Mouse (Mus musculus): ENCODE data around the gene Defb45.
A peak's percentile ranks its signal among the peaks of the same experiment; 100 is the strongest.

Gene Defb45

DNA sequence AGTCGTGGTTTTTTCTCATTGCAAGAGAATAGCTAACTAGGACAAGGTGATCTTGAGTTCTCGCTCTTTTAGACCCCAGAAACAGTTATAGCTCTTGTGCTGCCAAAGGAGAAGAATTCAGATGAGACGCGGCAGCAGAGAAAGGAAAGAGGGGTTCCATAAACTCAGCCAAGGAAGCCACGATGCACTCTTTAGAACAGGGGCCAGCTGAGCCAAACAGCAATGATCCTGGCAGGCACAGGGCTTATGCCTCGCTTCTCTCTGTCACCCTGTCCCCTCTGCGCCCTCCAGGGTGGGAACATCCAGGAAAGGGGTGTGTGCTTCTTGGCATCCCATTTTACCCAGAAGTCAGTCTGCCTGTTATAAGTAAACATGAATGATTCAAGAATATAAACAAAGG, at the start of gene Defb45:
Gene Defb45, minus strand, starts transcription at position 101 of the 400 bp plus-strand sequence.
- DNase-seq: no peak

GRCm38 (mm10) chr2:152639406-152640113, 40.4 kb upstream of the Defb45 start:
- DNase-seq: no peak

DNA sequence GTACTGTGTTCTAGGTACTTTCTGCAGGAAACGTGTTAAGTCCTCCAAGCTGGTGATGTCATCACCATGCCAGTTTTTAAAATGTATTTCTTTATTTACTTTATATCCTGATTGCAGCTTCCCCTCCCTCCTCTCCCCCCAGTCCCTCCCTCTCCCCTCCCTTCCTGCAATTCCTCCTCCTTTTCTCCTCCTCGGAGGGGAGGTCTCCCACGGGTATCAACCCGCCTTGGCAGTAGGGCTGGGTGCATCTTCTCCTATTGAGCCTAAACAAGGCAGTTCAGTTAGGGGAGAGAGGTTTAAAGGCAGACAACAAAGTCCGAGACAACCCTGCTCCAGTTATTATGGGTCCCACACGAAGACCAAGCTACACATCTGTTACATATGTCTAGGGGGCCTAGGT, 39.7 kb upstream of the Defb45 start:
- no peak for DNase-seq

DNA sequence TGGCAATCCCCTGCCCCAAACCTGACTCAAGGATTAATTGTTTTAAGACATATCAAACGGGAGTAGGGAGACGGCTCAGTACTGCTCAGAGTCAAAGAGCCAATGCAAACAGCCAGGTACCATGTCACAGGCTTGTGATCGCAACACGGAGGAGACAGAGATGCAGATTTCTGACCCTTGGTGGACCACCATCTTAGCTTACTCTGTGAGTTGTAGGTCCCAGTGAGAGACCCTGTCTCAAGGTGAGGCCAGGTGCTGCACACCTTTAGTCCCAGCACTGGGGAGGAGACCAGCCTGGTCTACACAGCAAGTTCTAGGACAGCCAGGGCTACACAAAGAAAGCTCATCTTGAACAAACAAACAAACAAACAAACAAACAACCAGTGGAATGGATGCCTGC, 38.2 kb upstream of the Defb45 start:
- no peak for DNase-seq

GRCm38 (mm10) chr2:152637006-152637322, 37.8 kb upstream of the Defb45 start:
- DNase-seq: no peak

DNA sequence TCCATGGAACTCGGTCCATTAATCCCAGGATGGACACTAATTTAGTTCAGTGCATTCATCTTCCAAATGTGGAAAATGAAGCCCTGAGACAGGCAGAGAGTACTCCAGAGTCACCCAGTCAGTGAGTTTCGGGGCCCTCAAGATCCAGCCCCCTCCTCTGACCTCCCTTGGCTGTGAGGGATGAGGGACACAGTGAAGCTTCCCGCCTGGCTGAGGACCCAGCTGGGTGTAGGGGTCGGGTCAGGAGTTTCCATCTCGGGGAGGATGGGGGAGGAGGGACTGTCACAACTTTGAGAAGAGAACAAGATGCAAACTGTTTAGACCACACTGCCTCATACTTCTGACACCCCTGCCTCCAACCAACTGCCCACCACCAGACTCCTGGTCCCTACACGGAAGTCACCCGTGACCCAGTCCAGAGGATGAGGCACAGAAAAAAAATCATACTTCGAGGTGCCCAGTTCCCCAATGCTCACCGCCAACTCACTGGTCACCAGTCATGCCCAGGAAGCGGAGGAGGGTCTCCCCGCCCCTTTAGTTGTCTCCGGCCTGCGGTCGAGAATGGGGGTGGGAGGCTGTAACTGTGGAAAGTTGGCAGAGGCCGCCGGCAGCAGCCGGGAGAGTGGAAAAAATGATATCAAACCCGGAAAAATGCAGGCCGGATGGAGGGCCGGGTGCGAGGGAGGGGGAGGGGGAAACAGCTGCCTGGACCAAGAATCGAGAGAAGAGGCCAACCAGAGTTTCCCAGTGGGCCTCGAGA, 37.2 kb upstream of the Defb45 start:
- DNase-seq: no peak

DNA sequence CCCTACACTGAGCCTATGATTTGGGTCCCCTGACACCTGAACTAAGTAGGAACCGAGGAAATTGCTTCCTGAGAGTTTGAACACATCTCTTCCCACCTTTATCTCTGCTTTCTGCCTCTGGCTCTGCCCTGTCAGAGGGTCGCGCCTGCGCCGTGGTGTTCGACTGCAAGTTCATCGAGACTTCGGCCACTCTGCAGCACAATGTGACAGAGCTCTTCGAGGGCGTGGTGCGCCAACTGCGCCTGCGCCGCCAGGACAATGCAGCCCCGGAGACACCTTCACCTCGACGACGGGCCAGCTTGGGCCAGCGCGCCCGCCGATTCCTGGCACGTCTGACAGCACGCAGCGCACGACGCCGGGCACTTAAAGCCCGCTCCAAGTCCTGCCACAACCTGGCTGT, 35.1 kb upstream of the Defb45 start:
- DNase-seq: no peak

DNA sequence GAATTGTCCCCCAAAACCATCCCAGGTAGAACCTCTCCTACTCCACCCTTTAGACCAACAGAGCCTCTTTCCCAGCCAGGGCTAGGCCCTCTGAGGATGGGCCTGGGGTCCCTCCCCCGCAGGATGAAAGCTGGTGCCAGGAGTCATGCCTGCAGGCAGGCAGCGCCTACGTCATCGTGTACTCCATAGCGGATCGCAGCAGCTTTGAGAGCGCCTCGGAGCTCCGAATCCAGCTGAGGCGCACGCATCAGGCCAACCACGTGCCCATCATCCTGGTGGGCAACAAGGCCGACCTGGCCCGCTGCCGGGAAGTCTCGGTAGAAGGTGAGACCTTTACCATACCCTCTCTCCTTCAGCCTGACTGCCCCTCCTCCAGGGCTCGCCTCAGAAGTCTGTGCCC, 34.1 kb upstream of the Defb45 start:
- no peak for DNase-seq

DNA sequence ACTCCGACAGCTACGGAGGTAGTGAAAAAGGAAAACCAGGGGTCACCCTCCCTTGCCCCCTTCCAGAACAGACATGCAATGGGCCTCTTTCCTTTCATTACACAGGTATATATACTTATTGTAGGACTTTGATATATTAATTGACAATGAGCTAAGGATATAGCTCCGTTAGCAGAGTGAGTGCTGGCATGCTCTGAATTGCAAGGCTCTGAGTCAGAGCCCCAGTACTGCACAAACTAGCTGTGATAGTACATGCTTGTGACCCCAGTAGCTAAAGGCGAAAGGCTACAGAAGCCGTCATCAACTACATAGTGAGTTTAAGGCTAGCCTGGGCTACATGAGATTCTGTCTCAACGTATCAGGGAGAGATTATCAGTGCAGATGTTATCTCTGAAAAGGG, 30.7 kb upstream of the Defb45 start:
- no peak for DNase-seq

- no peak for DNase-seq
Observed at GRCm38 (mm10) chr2:152629239-152629638, 30.0 kb upstream of the Defb45 start.

DNA sequence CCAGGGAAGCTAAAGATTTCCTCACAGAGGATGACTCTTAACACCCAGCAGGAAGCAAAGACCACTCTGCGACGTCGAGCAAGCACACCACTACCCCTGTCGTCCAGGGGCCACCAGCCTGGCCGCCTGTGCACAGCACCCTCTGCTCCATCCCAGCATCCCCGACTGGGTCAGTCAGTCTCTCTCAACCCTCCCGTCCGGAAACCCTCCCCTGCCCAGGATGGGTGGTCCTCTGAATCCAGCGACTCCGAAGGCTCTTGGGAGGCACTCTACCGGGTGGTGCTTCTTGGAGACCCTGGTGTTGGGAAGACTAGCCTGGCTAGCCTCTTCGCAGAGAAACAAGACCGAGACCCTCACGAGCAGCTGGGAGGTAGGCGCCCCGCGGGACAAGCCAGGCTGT, 28.9 kb upstream of the Defb45 start:
- DNase-seq: no peak

DNA sequence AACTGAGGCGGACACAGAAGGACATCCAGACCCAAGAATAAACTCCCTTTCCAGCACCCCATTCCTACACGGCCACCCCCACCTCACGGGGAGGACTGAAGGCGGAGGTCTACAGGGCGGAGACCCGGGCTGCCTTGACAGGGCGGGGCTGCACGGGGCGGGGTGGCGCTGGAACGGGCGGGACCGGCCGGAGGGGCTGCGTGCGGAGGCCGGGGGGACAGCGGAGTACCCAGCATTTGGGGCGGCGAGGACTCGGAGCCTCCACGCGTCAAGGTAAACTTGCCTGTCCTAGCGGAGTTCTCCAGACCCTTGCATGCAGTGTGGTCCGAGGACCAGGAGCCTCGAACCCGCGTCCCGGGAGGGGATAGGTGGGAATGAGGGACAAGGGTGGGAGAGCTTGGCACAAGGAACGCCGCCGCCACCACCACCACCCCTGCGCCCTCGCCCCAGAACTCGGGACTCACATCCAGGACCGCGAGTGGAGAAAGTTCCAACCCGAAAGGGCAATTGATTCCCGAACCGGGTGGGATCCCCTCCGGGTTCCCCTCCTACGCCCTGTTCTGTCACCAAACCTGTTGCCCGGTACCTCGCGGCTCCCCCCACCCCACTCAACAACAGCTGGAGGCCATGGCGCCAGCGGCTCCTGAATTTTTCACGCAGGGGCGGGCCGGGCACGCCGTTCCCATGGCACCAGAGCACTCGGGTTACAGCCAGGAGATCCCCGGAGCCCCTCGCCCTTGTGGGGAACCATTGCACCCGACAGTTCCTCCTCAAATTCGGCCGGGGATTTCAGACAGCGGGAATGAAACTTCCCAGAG, 27.8 kb upstream of the Defb45 start, which contains the start of gene Rem1:
Gene Rem1, plus strand, starts transcription at position 178 of the 818 bp plus-strand sequence.
- DNase-seq: no peak

- DNase-seq: no peak
Observed at GRCm38 (mm10) chr2:152625256-152625655, 26.1 kb upstream of the Defb45 start.

DNA sequence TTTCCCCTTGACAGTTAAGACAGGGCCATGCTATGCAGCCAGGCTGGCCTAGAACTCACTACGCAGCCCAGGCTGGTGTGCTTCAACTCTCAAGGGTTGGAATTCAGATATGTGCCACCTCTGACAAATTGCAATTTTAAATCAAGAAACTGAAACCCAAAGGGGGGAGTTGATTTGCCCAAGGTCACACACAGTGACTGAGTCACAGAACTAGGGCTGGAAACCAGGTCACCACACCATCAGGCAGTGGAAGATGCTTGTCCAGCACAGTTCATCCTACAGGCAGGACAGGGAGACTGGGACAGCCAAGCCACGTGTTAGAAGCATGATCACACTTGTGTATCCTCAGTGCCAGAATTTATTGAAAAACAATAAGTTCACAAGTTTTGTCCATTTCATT, 25.4 kb upstream of the Defb45 start:
- DNase-seq: no peak

DNA sequence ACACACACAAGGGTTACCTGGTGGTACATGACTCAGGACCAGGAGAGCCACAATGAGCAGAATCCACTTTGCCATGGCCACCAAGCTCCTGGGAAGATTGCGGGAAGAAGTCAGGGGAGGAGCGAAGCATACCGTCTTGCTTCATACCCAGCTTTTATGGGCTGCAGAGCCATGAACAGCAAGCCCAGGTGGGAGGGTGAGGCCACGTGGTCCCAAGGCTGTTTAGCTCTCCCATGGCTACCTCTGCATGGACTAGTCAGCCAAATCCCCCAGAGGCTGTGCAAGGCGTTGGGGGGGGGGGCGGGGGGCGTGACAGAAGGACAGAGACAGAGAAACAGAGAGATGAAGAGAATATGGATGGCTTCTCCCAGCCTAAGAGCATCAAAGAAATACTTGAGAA, 23.8 kb upstream of the Defb45 start, which contains the start of gene Defb25:
Gene Defb25, minus strand, starts transcription at position 101 of the 400 bp plus-strand sequence.
- no peak for DNase-seq

- no peak for DNase-seq
Observed at GRCm38 (mm10) chr2:152622151-152622550, 23.0 kb upstream of the Defb45 start.

GRCm38 (mm10) chr2:152620367-152621134, 21.4 kb upstream of the Defb45 start:
- DNase-seq: no peak

- DNase-seq: no peak
Observed at GRCm38 (mm10) chr2:152617374-152617773, 18.2 kb upstream of the Defb45 start.

DNA sequence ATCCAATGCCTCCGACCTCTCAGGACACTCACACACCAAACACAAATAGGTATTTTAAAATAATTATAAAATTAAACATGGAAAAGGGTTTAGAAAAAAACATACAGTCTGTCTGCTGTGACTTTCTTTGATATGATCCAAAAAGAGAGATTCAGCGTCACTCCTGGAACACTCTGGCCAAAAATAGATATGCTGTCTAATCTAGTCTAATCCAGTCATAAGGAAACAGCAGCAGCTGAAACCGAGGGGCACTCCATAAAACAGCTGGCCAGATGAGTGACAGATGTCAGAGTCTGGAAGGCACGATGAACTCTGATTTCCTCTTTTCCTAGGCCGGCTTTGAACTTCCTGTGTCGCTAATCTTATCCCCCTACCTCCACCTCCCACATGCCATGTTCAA, 17.3 kb upstream of the Defb45 start:
- no peak for DNase-seq

GRCm38 (mm10) chr2:152615563-152615962, 16.4 kb upstream of the Defb45 start:
- peak; percentile 21 for DNase-seq

GRCm38 (mm10) chr2:152612193-152612592, 13.0 kb upstream of the Defb45 start:
- no peak for DNase-seq

- DNase-seq: no peak
Observed at GRCm38 (mm10) chr2:152608719-152609118, 9.5 kb upstream of the Defb45 start.

- no peak for DNase-seq
Observed at GRCm38 (mm10) chr2:152607746-152608145, 8.5 kb upstream of the Defb45 start.

Measured in right cerebral cortex, postnatal 4 days (tissue).